Mouse (Mus musculus) myocyte (in vitro differentiated cells): ENCODE measurements around the gene Negr1.

Source experiments
- CEBPB ChIP-seq: IDR thresholded peaks from 2 replicates; pipeline ENCODE4 v1.6.1; 2011; ENCODE audit warnings: mild to moderate bottlenecking, moderate library complexity; ENCODE audit not compliant: poor library complexity, insufficient read depth, severe bottlenecking
- POLR2A ChIP-seq: IDR thresholded peaks from one replicate; pipeline ENCODE4 v1.6.1; 2011; ENCODE audit warnings: low read depth, mild to moderate bottlenecking, control low read depth, moderate library complexity; ENCODE audit not compliant: insufficient read length
- POLR2AphosphoS2 ChIP-seq: IDR thresholded peaks from one replicate; pipeline ENCODE4 v1.6.1; 2011; ENCODE audit warnings: low read depth, control low read depth; ENCODE audit not compliant: insufficient read length
- REST ChIP-seq: IDR thresholded peaks from one replicate; pipeline ENCODE4 v1.6.1; 2011; ENCODE audit warnings: mild to moderate bottlenecking, control low read depth, moderate library complexity; ENCODE audit not compliant: insufficient read depth, insufficient read length

- no peak for TF ChIP-seq POLR2A
- no peak for TF ChIP-seq REST
- no peak for TF ChIP-seq CEBPB
- no peak for TF ChIP-seq POLR2AphosphoS2
Measured at GRCm38 (mm10) chr3:157021632-157022031, 460.0 kb downstream of the Negr1 start.
